Mouse (Mus musculus): ENCODE results near the gene Hdac7. TPM values are rescaled to one million over a fixed set of nuclear protein-coding genes. Genes with fewer than 3 reads are reported as not detected.

Hdac7 gene
- total RNA-seq, 1 experiment from 2014 or later, result 34.7 TPM

- ATAC-seq (ENCODE audit: extremely low read depth, insufficient number of reproducible peaks, low FRiP score, poor library complexity, severe bottlenecking), result no peak
These were observed 18.7 kb upstream of the Hdac7 start for GRCm38 (mm10) chr15:97862881-97863493.

- ATAC-seq (ENCODE audit: extremely low read depth, insufficient number of reproducible peaks, low FRiP score, poor library complexity, severe bottlenecking), result no peak
These were observed 16.1 kb upstream of the Hdac7 start for GRCm38 (mm10) chr15:97860353-97860752.

GRCm38 (mm10) chr15:97858431-97858830 is 14.1 kb upstream of the Hdac7 start:
- ATAC-seq (ENCODE audit: extremely low read depth, insufficient number of reproducible peaks, low FRiP score, poor library complexity, severe bottlenecking), result no peak

GRCm38 (mm10) chr15:97854551-97854950 is 10.2 kb upstream of the Hdac7 start:
- ATAC-seq (ENCODE audit: extremely low read depth, insufficient number of reproducible peaks, low FRiP score, poor library complexity, severe bottlenecking), result no peak

GRCm38 (mm10) chr15:97854059-97854458 is 9.8 kb upstream of the Hdac7 start:
- no peak for ATAC-seq (ENCODE audit: extremely low read depth, insufficient number of reproducible peaks, low FRiP score, poor library complexity, severe bottlenecking)

- no peak for ATAC-seq (ENCODE audit: extremely low read depth, insufficient number of reproducible peaks, low FRiP score, poor library complexity, severe bottlenecking)
These were observed 8.0 kb upstream of the Hdac7 start for GRCm38 (mm10) chr15:97852291-97852690.

- no peak for ATAC-seq (ENCODE audit: extremely low read depth, insufficient number of reproducible peaks, low FRiP score, poor library complexity, severe bottlenecking)
These were observed 6.7 kb upstream of the Hdac7 start for GRCm38 (mm10) chr15:97851011-97851410.

- ATAC-seq (ENCODE audit: extremely low read depth, insufficient number of reproducible peaks, low FRiP score, poor library complexity, severe bottlenecking), result no peak
These were observed 6.1 kb upstream of the Hdac7 start for GRCm38 (mm10) chr15:97850441-97850840.

- ATAC-seq (ENCODE audit: extremely low read depth, insufficient number of reproducible peaks, low FRiP score, poor library complexity, severe bottlenecking), result peak; percentile 69
These were observed 5.0 kb upstream of the Hdac7 start for GRCm38 (mm10) chr15:97849116-97849911.

- ATAC-seq (ENCODE audit: extremely low read depth, insufficient number of reproducible peaks, low FRiP score, poor library complexity, severe bottlenecking), result no peak
These were observed 3.6 kb upstream of the Hdac7 start for GRCm38 (mm10) chr15:97847866-97848265.

- no peak for ATAC-seq (ENCODE audit: extremely low read depth, insufficient number of reproducible peaks, low FRiP score, poor library complexity, severe bottlenecking)
These were observed 3.0 kb upstream of the Hdac7 start for GRCm38 (mm10) chr15:97847285-97847684.

- no peak for ATAC-seq (ENCODE audit: extremely low read depth, insufficient number of reproducible peaks, low FRiP score, poor library complexity, severe bottlenecking)
These were observed 2.0 kb upstream of the Hdac7 start for GRCm38 (mm10) chr15:97846121-97846882.

- ATAC-seq (ENCODE audit: extremely low read depth, insufficient number of reproducible peaks, low FRiP score, poor library complexity, severe bottlenecking), result no peak
These were observed 1.1 kb downstream of the Hdac7 start for GRCm38 (mm10) chr15:97843247-97843651.

- no peak for ATAC-seq (ENCODE audit: extremely low read depth, insufficient number of reproducible peaks, low FRiP score, poor library complexity, severe bottlenecking)
These were observed 2.2 kb downstream of the Hdac7 start for GRCm38 (mm10) chr15:97842058-97842457.

- ATAC-seq (ENCODE audit: extremely low read depth, insufficient number of reproducible peaks, low FRiP score, poor library complexity, severe bottlenecking), result no peak
These were observed 2.9 kb downstream of the Hdac7 start for GRCm38 (mm10) chr15:97841383-97841782.

- ATAC-seq (ENCODE audit: extremely low read depth, insufficient number of reproducible peaks, low FRiP score, poor library complexity, severe bottlenecking), result peak; percentile 43; the same call in 1 of the 2 replicates
These were observed 3.5 kb downstream of the Hdac7 start for GRCm38 (mm10) chr15:97840781-97841180.

- ATAC-seq (ENCODE audit: extremely low read depth, insufficient number of reproducible peaks, low FRiP score, poor library complexity, severe bottlenecking), result no peak
These were observed 4.3 kb downstream of the Hdac7 start for GRCm38 (mm10) chr15:97839991-97840455.

- no peak for ATAC-seq (ENCODE audit: extremely low read depth, insufficient number of reproducible peaks, low FRiP score, poor library complexity, severe bottlenecking)
These were observed 4.8 kb downstream of the Hdac7 start for GRCm38 (mm10) chr15:97839473-97839872.

- ATAC-seq (ENCODE audit: extremely low read depth, insufficient number of reproducible peaks, low FRiP score, poor library complexity, severe bottlenecking), result no peak
These were observed 5.3 kb downstream of the Hdac7 start for GRCm38 (mm10) chr15:97839012-97839411.

GRCm38 (mm10) chr15:97838395-97838794 is 5.9 kb downstream of the Hdac7 start:
- no peak for ATAC-seq (ENCODE audit: extremely low read depth, insufficient number of reproducible peaks, low FRiP score, poor library complexity, severe bottlenecking)

Data from neutrophil, adult 5-6 weeks (primary cell).